Mouse (Mus musculus) embryonic facial prominence, embryonic 10.5 days (tissue): ENCODE results near the gene Fhl2. TPM values are rescaled to one million over a fixed set of nuclear protein-coding genes. Genes with fewer than 3 reads are reported as not detected.

Source experiments
- DNase-seq: peaks from one replicate; pipeline ENCODE4 v3.0.0-alpha.2; 2017; ENCODE audit warnings: low spot score
- H3K27ac ChIP-seq: fragments of 300-500 bp; sonication (generic); replicated peaks from 2 replicates; pipeline ENCODE4 v1.5.1; 2016; ENCODE audit warnings: mild to moderate bottlenecking
- H3K27me3 ChIP-seq: fragments of 300-500 bp; sonication (generic); replicated peaks from 2 replicates; pipeline ENCODE4 v1.6.1; 2016; ENCODE audit warnings: low read depth, mild to moderate bottlenecking; ENCODE audit not compliant: poor library complexity, severe bottlenecking
- H3K36me3 ChIP-seq: fragments of 300-500 bp; sonication (generic); replicated peaks from 2 replicates; pipeline ENCODE4 v1.6.1; 2016; ENCODE audit warnings: mild to moderate bottlenecking, moderate library complexity
- H3K4me1 ChIP-seq: fragments of 300-500 bp; sonication (generic); 2 replicates; pipeline ENCODE4 v1.6.1; 2016
- H3K4me3 ChIP-seq: fragments of 300-500 bp; sonication (generic); 2 replicates; pipeline ENCODE4 v1.5.1; 2016; ENCODE audit warnings: mild to moderate bottlenecking, moderate library complexity
- H3K9me3 ChIP-seq: fragments of 300-500 bp; sonication (generic); 2 replicates; pipeline ENCODE4 v1.6.1; 2016; ENCODE audit warnings: mild to moderate bottlenecking
- WGBS: fragments of 180-500 bp; shearing (Covaris S2); methylation state at CpG from one replicate; pipeline ENCODE4 v1.1.7; 2016; 5-methylcytosine and 5-hydroxymethylcytosine counted together
- polyA plus RNA-seq: library from polyadenylated mRNA; unstranded; fragments of >200 nt; fragmentation: Nextera tagmentation; extraction: Ambion mirVana; gene quantifications from 2 replicates; pipeline ENCODE4 v1.2.1, GENCODE M21; 2016

Fhl2 gene
- polyA plus RNA-seq, 1 experiment from 2014 or later, result 11.2 TPM

- peak; percentile 86 for DNase-seq
- H3K27ac ChIP-seq, result peak overlapping the region; percentile 87
- 5% methylated on average over 61 of the region's 61 CpGs for whole genome bisulfite sequencing
- H3K36me3 ChIP-seq, result no peaks in the 10 kb centered on the region
- H3K27me3 ChIP-seq, result peaks cover 27% of the 10 kb centered on the region
- peak overlapping the region; percentile 76 for H3K4me3 ChIP-seq
- peaks cover 18% of the 10 kb centered on the region for H3K4me1 ChIP-seq
- H3K9me3 ChIP-seq, result no peaks in the 10 kb centered on the region
Measured at GRCm38 (mm10) chr1:43163467-43164418, 33.0 kb downstream of the Fhl2 start.

GRCm38 (mm10) chr1:43163084-43163466 lies 33.7 kb downstream of the Fhl2 start:
- peak; percentile 60 for DNase-seq
- Histone ChIP-seq H3K9me3 (no peaks in the 10 kb centered on the region), H3K36me3 (no peaks in the 10 kb centered on the region), H3K4me1 (peaks cover 17% of the 10 kb centered on the region), H3K27me3 (peaks cover 27% of the 10 kb centered on the region), H3K4me3 (peak overlapping the region; percentile 76), H3K27ac (peak overlapping the region; percentile 87; the same call in 1 of the 2 replicates)
- 1% methylated on average over 6 of the region's 6 CpGs for WGBS

GRCm38 (mm10) chr1:43162394-43162793 lies 34.4 kb downstream of the Fhl2 start:
- H3K9me3 ChIP-seq, result no peaks in the 10 kb centered on the region
- peaks cover 15% of the 10 kb centered on the region for H3K4me1 ChIP-seq
- WGBS, result 84% methylated on average over 3 of the region's 3 CpGs
- DNase-seq, result no peak
- H3K27me3 ChIP-seq, result peaks cover 27% of the 10 kb centered on the region
- 0 out of 2 replicates have a peak, but pooled peaks cover under 1% of the 10 kb centered on the region for H3K36me3 ChIP-seq
- H3K4me3 ChIP-seq, result no peak overlapping the region
- H3K27ac ChIP-seq, result no peak overlapping the region

GRCm38 (mm10) chr1:43159429-43159828 lies 37.4 kb downstream of the Fhl2 start:
- Histone ChIP-seq H3K4me3 (no peak overlapping the region), H3K4me1 (peaks cover 15% of the 10 kb centered on the region), H3K36me3 (0 out of 2 replicates have a peak, but pooled peaks cover 3% of the 10 kb centered on the region), H3K9me3 (no peaks in the 10 kb centered on the region), H3K27me3 (peaks cover 18% of the 10 kb centered on the region), H3K27ac (no peak overlapping the region)
- 67% methylated on average over 4 of the region's 4 CpGs for WGBS
- DNase-seq, result no peak

GRCm38 (mm10) chr1:43157907-43158306 lies 38.9 kb downstream of the Fhl2 start:
- no peak for DNase-seq
- H3K27ac ChIP-seq, result no peak overlapping the region
- peaks cover 3% of the 10 kb centered on the region; the same call in 1 of the 2 replicates for H3K36me3 ChIP-seq
- H3K9me3 ChIP-seq, result no peaks in the 10 kb centered on the region
- 70% methylated on average over 2 of the region's 2 CpGs for WGBS
- H3K4me1 ChIP-seq, result peaks cover 2% of the 10 kb centered on the region
- H3K27me3 ChIP-seq, result peaks cover 10% of the 10 kb centered on the region; the same call in 1 of the 2 replicates
- no peak overlapping the region for H3K4me3 ChIP-seq

GRCm38 (mm10) chr1:43154491-43154890 lies 42.3 kb downstream of the Fhl2 start:
- 84% methylated on average over 2 of the region's 2 CpGs for WGBS
- Histone ChIP-seq H3K36me3 (peaks cover 3% of the 10 kb centered on the region; the same call in 1 of the 2 replicates), H3K4me1 (no peaks in the 10 kb centered on the region), H3K9me3 (no peaks in the 10 kb centered on the region), H3K27me3 (no peaks in the 10 kb centered on the region), H3K27ac (no peak overlapping the region), H3K4me3 (no peak overlapping the region)
- no peak for DNase-seq

GRCm38 (mm10) chr1:43153538-43153937 lies 43.2 kb downstream of the Fhl2 start:
- Histone ChIP-seq H3K27me3 (no peaks in the 10 kb centered on the region), H3K36me3 (peaks cover 3% of the 10 kb centered on the region; the same call in 1 of the 2 replicates), H3K9me3 (no peaks in the 10 kb centered on the region), H3K4me3 (no peak overlapping the region), H3K4me1 (no peaks in the 10 kb centered on the region), H3K27ac (no peak overlapping the region)
- no peak for DNase-seq
- WGBS, result 86% methylated on average over 5 of the region's 5 CpGs

GRCm38 (mm10) chr1:43152626-43153025 lies 44.2 kb downstream of the Fhl2 start:
- H3K27me3 ChIP-seq, result no peaks in the 10 kb centered on the region
- no peaks in the 10 kb centered on the region for H3K9me3 ChIP-seq
- H3K27ac ChIP-seq, result no peak overlapping the region
- H3K4me3 ChIP-seq, result no peak overlapping the region
- DNase-seq, result no peak
- peaks cover 3% of the 10 kb centered on the region; the same call in 1 of the 2 replicates for H3K36me3 ChIP-seq
- H3K4me1 ChIP-seq, result no peaks in the 10 kb centered on the region
- WGBS, result 86% methylated on average over 4 of the region's 4 CpGs

GRCm38 (mm10) chr1:43150225-43150624 lies 46.6 kb downstream of the Fhl2 start:
- WGBS, result 66% methylated on average over 3 of the region's 3 CpGs
- Histone ChIP-seq H3K4me1 (no peaks in the 10 kb centered on the region), H3K9me3 (no peaks in the 10 kb centered on the region), H3K27ac (no peak overlapping the region), H3K36me3 (no peaks in the 10 kb centered on the region; the same call in 1 of the 2 replicates), H3K27me3 (no peaks in the 10 kb centered on the region), H3K4me3 (no peak overlapping the region)
- no peak for DNase-seq

GRCm38 (mm10) chr1:43147474-43147873 lies 49.3 kb downstream of the Fhl2 start:
- no peak overlapping the region for H3K4me3 ChIP-seq
- H3K36me3 ChIP-seq, result no peaks in the 10 kb centered on the region; the same call in 1 of the 2 replicates
- H3K27me3 ChIP-seq, result no peaks in the 10 kb centered on the region
- H3K9me3 ChIP-seq, result no peaks in the 10 kb centered on the region
- no peak for DNase-seq
- no peaks in the 10 kb centered on the region for H3K4me1 ChIP-seq
- WGBS, result 78% methylated on average over 2 of the region's 2 CpGs
- no peak overlapping the region for H3K27ac ChIP-seq

- WGBS, result 84% methylated on average over 6 of the region's 6 CpGs
Measured at GRCm38 (mm10) chr1:43145388-43145787, 51.4 kb downstream of the Fhl2 start.

GRCm38 (mm10) chr1:43144338-43144906 lies 52.4 kb downstream of the Fhl2 start:
- no peak overlapping the region for H3K4me3 ChIP-seq
- H3K9me3 ChIP-seq, result no peaks in the 10 kb centered on the region
- WGBS, result 89% methylated on average over 8 of the region's 8 CpGs
- H3K27me3 ChIP-seq, result no peaks in the 10 kb centered on the region
- no peaks in the 10 kb centered on the region for H3K4me1 ChIP-seq
- DNase-seq, result no peak
- no peaks in the 10 kb centered on the region for H3K36me3 ChIP-seq
- no peak overlapping the region for H3K27ac ChIP-seq

More at GRCm38 (mm10) chr1:43145388-43145787, 51.4 kb downstream of the Fhl2 start:
- no peak for DNase-seq
- Histone ChIP-seq H3K27me3 (no peaks in the 10 kb centered on the region), H3K9me3 (no peaks in the 10 kb centered on the region), H3K4me3 (no peak overlapping the region), H3K36me3 (no peaks in the 10 kb centered on the region; the same call in 1 of the 2 replicates), H3K27ac (no peak overlapping the region), H3K4me1 (no peaks in the 10 kb centered on the region)
